ENCODE assay signal across 8 mouse cellular contexts in the genomic region with DNA sequence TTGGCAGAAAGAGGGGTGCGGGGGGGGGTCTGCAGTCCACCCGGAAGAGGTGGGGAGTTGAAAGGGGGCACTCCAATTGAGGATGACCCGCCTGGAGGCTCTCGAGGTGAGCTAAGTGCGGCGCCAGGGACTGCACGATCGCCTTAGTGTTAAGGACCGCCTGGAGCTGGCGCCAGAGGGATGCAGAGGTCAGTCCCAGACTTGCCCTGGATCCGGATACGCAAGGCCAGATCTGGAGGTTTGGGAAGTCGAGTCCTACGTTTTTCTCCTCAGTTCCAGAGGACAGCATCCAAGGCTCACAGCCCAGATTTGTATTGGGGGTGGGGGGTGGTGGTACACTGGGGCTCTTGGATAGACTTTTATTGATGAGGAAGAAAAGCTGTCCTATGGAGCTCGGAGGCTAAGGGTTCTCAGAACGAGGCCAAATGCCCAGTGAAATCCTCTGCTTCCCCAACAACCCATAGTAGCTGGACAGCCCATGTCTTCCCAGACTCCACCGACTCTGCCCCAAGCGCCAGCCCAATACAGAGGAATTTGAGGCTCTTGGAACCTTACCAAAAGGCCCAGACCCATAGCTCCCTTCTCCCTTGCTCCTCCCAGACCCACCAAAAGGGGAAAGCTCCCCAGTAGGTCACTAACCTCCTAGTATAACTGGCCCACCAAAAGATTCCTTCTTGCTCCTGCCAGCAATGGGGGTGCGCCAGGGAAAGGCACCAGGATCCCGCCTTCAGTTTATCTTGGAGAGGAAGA. TPM values are rescaled to one million over a fixed set of nuclear protein-coding genes. Genes with fewer than 3 reads are reported as not detected.
DNase-seq lines count a peak whose midpoint lies in the region; ATAC-seq and TF ChIP-seq lines count a peak whose summit lies in the region.

No protein-coding gene starts in this region.

- H3K27me3 ChIP-seq in heart, embryonic 14.5 days (ENCODE audit: control insufficient read depth, insufficient read depth, low read length), result peaks cover 94% of the 10 kb centered on the region
- H3K27me3 ChIP-seq in hindbrain, embryonic 11.5 days (ENCODE audit: control insufficient read depth, insufficient read depth, low read length), result peaks cover 69% of the 10 kb centered on the region
- H3K27me3 ChIP-seq in midbrain, embryonic 15.5 days (replicated peaks), result peaks cover 74% of the 10 kb centered on the region

- intact Hi-C loops in heart, postnatal 14 days (cut with DNase I), result loop anchor here (10.0 kb wide), 1 partner anchor 349 kb away; no protein-coding TSS in a partner anchor

- TF ChIP-seq CTCF in bone marrow macrophage, adult 2 months (IDR thresholded peaks at IDR 0.05; ENCODE audit: low read depth, low read length), result no peak

- no peak overlapping the region for H3K27ac ChIP-seq in heart, embryonic 14.5 days (replicated peaks in 1 of 2; ENCODE audit: control insufficient read depth in 1 of 2, insufficient read depth in 1 of 2, low read depth in 2 of 2, low read length in 2 of 2)
- no peak overlapping the region for H3K27ac ChIP-seq in bone marrow macrophage, adult 2 months (ENCODE audit: insufficient read depth, low read depth, low read length)
- peak overlapping the region; percentile 88 for H3K27ac ChIP-seq in hindbrain, embryonic 11.5 days (ENCODE audit: low read depth, low read length)
- H3K27ac ChIP-seq in midbrain, embryonic 15.5 days, result peak overlapping the region; percentile 81

- no peak overlapping the region for H3K9ac ChIP-seq in heart, embryonic 14.5 days (ENCODE audit: low read length)
- H3K9ac ChIP-seq in hindbrain, embryonic 11.5 days (ENCODE audit: low read depth, low read length), result peak overlapping the region; percentile 45
- H3K9ac ChIP-seq in midbrain, embryonic 15.5 days, result 0 out of 2 replicates have a peak overlapping the region, but pooled peaks have one; percentile 3

- H3K4me3 ChIP-seq in heart, embryonic 14.5 days (ENCODE audit: control insufficient read depth in 1 of 2, insufficient read depth in 1 of 2, low read depth in 1 of 2, low read length in 2 of 2), result peak overlapping the region in 1 of 2 experiments; percentile 32; a peak in 2 of 4 replicates
- peak overlapping the region; percentile 32; the same call in 1 of the 2 replicates for H3K4me3 ChIP-seq in bone marrow macrophage, adult 2 months (ENCODE audit: insufficient read depth, low read length)
- H3K4me3 ChIP-seq in hindbrain, embryonic 11.5 days (ENCODE audit: low read depth, low read length), result peak overlapping the region; percentile 29
- peak overlapping the region; percentile 22 for H3K4me3 ChIP-seq in midbrain, embryonic 15.5 days

- H3K4me2 ChIP-seq in heart, embryonic 14.5 days (ENCODE audit: low read length), result peak overlapping the region; percentile 58
- peak overlapping the region; percentile 47 for H3K4me2 ChIP-seq in hindbrain, embryonic 11.5 days (replicated peaks; ENCODE audit: low read depth, low read length)
- peak overlapping the region; percentile 42 for H3K4me2 ChIP-seq in midbrain, embryonic 15.5 days

- H3K4me1 ChIP-seq in heart, embryonic 14.5 days (ENCODE audit: control insufficient read depth in 2 of 2, insufficient read depth in 2 of 2, low read length in 2 of 2), result peaks cover 5 to 15% of the 10 kb centered on the region in 2 experiments; a peak in 3 of 4 replicates
- no peaks in the 10 kb centered on the region for H3K4me1 ChIP-seq in bone marrow macrophage, adult 2 months (ENCODE audit: control insufficient read depth, insufficient read depth, low read length)
- peaks cover 15% of the 10 kb centered on the region for H3K4me1 ChIP-seq in hindbrain, embryonic 11.5 days (replicated peaks; ENCODE audit: control insufficient read depth, insufficient read depth, low read length)
- H3K4me1 ChIP-seq in midbrain, embryonic 15.5 days, result peaks cover 26% of the 10 kb centered on the region; the same call in 1 of the 2 replicates

- no peak for TF ChIP-seq POLR2A in bone marrow macrophage, adult 2 months (IDR thresholded peaks at IDR 0.05; ENCODE audit: borderline replicate concordance, low read depth, low read length)

- 6% methylated on average over 20 of the region's 20 CpGs for WGBS in heart, embryonic 14.5 days
- under 1% methylated on average over 20 of the region's 20 CpGs for WGBS in hindbrain, embryonic 11.5 days
- 2% methylated on average over 20 of the region's 20 CpGs for WGBS in midbrain, embryonic 15.5 days

- no peak for ATAC-seq in heart, embryonic 14.5 days (ENCODE audit: insufficient number of reproducible peaks, insufficient read depth, low FRiP score, low read depth)
- ATAC-seq in hindbrain, embryonic 11.5 days (ENCODE audit: low FRiP score), result 0 out of 2 replicates have a peak, but pooled peaks have one; percentile 15
- ATAC-seq in midbrain, embryonic 15.5 days (replicated peaks), result peak; percentile 31

- no peaks in the 10 kb centered on the region for H3K9me3 ChIP-seq in heart, embryonic 14.5 days (ENCODE audit: control insufficient read depth, low read length)
- no peaks in the 10 kb centered on the region for H3K9me3 ChIP-seq in hindbrain, embryonic 11.5 days (ENCODE audit: control insufficient read depth, low read length)
- H3K9me3 ChIP-seq in midbrain, embryonic 15.5 days, result no peaks in the 10 kb centered on the region

- DNase-seq in heart, postnatal 14 days, result no peak
- peak; percentile 63 for DNase-seq in hindbrain, embryonic 11.5 days (ENCODE audit: low spot score)
- no peak for DNase-seq in ovary, postnatal 10 days (ENCODE audit: low spot score)
- no peak for DNase-seq in spleen, adult 18-20 months
- DNase-seq in thymus, postnatal 10 days (ENCODE audit: low spot score in 2 of 2), result no peak

- H3K36me3 ChIP-seq in heart, embryonic 14.5 days (ENCODE audit: control insufficient read depth, insufficient read depth, low read length), result no peaks in the 10 kb centered on the region
- no peaks in the 10 kb centered on the region for H3K36me3 ChIP-seq in hindbrain, embryonic 11.5 days (ENCODE audit: control insufficient read depth, insufficient read depth, low read length)
- no peaks in the 10 kb centered on the region for H3K36me3 ChIP-seq in midbrain, embryonic 15.5 days (replicated peaks)

RNA-seq across cellular contexts. Expression of gene Kiz, which starts 20.2 kb away (rescaled TPM):
- polyA plus RNA-seq in heart, embryonic 14.5 days (2014; fragmentation: Nextera tagmentation; extraction: Ambion mirVana), result 28.3 and 28.4 TPM in 2 replicates
- total RNA-seq in heart, postnatal 14 days (2021), result 10 to 100 TPM; 54.5 to 64.3 TPM
- 22.3 and 30.2 TPM in 2 replicates for polyA plus RNA-seq in bone marrow macrophage, adult 2 months (2012; ENCODE audit: insufficient read depth, insufficient read length, missing spikeins)
- polyA plus RNA-seq in hindbrain, embryonic 11.5 days (2014; fragmentation: Nextera tagmentation; extraction: Ambion mirVana), result 27.8 and 33.8 TPM in 2 replicates
- polyA plus RNA-seq in midbrain, embryonic 15.5 days (2015; fragmentation: Nextera tagmentation; extraction: Ambion mirVana), result 28.2 and 30.4 TPM in 2 replicates

Comparison
In these comparisons a context has a peak if more than half of its experiments do, and no peak if none do; other contexts are left out.
1. H3K27ac ChIP-seq: peak in hindbrain, embryonic 11.5 days (single experiment) and midbrain, embryonic 15.5 days (single experiment); none in heart, embryonic 14.5 days (0 of 2) and bone marrow macrophage, adult 2 months (single experiment).
2. Peak in every context shown above with its lines, with median percentiles within 50 percentile points of each other: H3K4me2 ChIP-seq.